Mouse (Mus musculus) fat pad, adult 2 months (tissue): Measurements from ENCODE around the gene 1500009C09Rik.

Source experiments
- DNase-seq: peaks from one replicate; pipeline ENCODE4 v3.0.0-alpha.2; 2011; ENCODE audit warnings: low read depth, low spot score; ENCODE audit errors: extremely low read depth

Gene 1500009C09Rik

GRCm38 (mm10) chr15:82252097-82252496 is at the start of gene 1500009C09Rik:
Gene 1500009C09Rik (plus strand): TSS chr15:82252397.
- DNase-seq, result no peak

- DNase-seq, result no peak
Measured at GRCm38 (mm10) chr15:82203090-82203489, 49.1 kb upstream of the 1500009C09Rik start.

- no peak for DNase-seq
Measured at GRCm38 (mm10) chr15:82203611-82204351, 48.4 kb upstream of the 1500009C09Rik start.

GRCm38 (mm10) chr15:82204680-82205371 is 47.4 kb upstream of the 1500009C09Rik start:
- no peak for DNase-seq

- no peak for DNase-seq
Measured at GRCm38 (mm10) chr15:82206365-82207104, 45.7 kb upstream of the 1500009C09Rik start.

- DNase-seq, result no peak
Measured at GRCm38 (mm10) chr15:82207105-82207459, 45.1 kb upstream of the 1500009C09Rik start.

DNA sequence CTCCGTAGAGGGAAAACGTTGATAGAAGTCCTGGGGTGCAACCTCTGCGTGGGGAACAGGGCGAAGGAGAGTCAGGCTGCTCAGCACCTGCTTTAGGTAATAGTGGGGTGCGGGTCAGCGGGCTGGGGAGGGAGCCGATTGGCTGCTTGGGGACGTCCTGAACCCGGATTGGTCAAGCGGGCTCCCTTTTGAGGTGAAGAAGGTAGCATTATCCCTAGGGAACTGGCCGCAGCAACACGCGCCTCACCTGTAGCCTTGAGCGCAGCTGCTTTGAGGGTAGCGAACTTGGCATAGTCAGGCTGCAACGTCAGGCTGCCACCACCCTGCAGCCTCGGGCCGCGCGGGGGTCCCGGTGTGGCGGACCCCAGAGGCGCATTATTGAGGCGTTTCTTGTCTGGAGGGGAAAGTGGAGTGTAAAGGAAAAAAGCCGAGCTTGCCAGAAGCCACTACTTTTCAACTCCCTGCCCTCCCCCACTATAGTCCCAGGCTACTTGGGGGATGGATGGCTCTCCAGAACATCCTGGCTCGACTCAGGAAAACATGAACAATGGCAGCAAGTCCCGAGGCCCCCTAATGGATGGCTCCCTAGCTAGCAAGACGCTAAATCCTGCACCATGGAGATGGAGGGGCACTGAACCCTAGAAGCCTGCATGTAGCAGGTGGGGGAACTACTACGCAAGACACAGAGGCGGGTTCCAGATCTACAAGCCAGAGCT is 44.5 kb upstream of the 1500009C09Rik start:
- no peak for DNase-seq

GRCm38 (mm10) chr15:82208307-82208706 is 43.9 kb upstream of the 1500009C09Rik start:
- no peak for DNase-seq

GRCm38 (mm10) chr15:82209295-82210050 is 42.7 kb upstream of the 1500009C09Rik start:
- DNase-seq, result no peak

DNA sequence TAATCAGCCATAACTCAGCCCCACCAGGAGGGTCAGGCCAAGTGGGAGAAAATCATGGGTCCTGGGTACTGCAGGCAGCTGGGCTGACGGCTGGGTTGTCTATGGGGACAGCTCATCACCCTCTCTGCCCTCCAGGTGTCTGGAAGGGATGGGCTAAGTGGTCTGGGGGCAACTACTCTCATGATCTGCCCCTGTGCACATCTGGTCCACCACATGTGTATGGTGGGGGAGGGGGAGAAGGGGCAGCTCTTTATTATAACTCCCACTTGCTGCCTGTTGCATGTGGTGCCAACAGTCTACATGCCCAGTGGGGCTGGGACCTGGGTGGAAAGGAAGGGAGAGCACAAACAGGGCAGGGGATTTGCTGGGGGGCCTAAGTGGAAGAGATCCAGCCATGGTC is 41.4 kb upstream of the 1500009C09Rik start:
- no peak for DNase-seq

GRCm38 (mm10) chr15:82211281-82211680 is 40.9 kb upstream of the 1500009C09Rik start:
- DNase-seq, result no peak

- no peak for DNase-seq
Measured at GRCm38 (mm10) chr15:82211911-82212751, 40.1 kb upstream of the 1500009C09Rik start.

DNA sequence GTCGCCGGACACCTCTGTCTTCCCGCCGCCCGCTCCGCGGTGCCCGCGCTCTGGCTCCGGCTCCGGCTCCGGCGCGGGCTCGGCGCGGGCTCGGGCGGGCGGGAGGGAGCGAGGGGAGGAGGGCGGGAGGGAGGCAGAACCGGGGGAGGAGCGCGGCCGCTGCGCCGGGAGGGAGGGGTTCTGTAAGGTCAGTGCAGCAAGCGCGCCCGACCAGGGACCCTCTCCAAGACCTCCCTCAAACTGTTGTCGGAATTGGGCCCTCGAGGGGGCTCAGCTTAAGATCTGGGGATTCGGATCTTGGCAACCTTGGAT is 39.5 kb upstream of the 1500009C09Rik start, which contains the start of gene Shisa8:
TSS of gene Shisa8 (minus strand) at position 64 of the 312 bp plus-strand sequence.
- DNase-seq, result no peak

GRCm38 (mm10) chr15:82213222-82213621 is 39.0 kb upstream of the 1500009C09Rik start:
- DNase-seq, result no peak

GRCm38 (mm10) chr15:82215332-82216046 is 36.7 kb upstream of the 1500009C09Rik start:
- no peak for DNase-seq

DNA sequence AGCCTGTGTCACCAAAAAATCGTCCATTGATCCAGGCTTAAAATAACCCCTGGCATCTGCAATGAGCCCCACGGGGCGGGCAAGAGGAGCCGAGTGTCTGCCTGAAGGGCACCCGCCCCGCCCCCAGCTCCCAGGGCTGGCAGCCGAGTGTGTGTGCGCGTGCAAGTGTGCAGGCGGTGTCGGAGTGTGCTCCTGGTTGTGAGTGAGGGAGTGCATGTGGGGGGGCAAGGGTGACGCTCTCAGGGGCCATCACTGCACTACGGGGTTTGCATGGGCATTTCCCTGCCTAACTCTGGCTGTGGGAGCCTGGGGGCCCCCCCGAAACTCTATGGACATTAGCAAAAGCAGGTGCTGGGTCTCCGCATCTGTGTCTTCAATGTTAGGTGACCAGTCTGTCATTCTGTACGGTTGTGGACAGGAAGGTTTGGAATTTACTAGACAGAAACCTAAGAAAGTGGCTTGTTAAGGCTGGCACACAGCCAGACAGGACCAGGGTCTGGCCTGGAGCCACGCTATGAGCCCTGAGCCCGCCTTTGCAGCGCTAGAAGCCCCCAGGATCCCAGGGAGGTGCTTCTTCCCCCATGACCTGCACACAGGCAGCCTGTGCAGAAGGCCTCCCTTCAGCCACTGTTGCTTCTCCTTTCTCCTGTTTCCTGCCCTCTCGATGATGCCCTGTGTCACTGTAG is 35.9 kb upstream of the 1500009C09Rik start:
- no peak for DNase-seq

- no peak for DNase-seq
Measured at GRCm38 (mm10) chr15:82217039-82217438, 35.2 kb upstream of the 1500009C09Rik start.

DNA sequence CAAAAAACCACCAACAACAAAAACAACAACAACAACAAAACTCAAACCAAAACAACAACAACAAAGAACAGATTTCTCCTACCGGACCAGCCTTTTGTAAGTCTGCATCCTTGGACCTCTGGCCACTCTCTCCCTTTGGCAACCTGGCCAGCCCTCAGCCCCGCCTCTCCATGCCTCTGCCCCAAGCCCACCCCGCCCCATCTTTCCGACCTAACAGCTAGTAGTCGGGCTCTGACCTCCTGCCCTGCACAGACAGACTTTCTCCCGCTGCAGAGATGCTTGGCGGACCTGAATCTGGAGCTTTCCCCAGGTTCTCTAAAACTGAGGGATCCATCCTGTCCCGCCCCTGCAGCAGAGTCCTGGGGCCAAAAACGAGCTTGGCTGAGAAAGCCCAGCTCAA is 34.2 kb upstream of the 1500009C09Rik start:
- no peak for DNase-seq
